Mouse (Mus musculus): Measurements from ENCODE around the gene P3h2. TPM values are rescaled to one million over a fixed set of nuclear protein-coding genes. Genes with fewer than 3 reads are reported as not detected.
A peak's percentile ranks its signal among the peaks of the same experiment; 100 is the strongest.

P3h2 gene
- polyA plus RNA-seq, 1 experiment from 2014 or later, result 6.7 TPM

GRCm38 (mm10) chr16:26065060-26065459 is 40.5 kb downstream of the P3h2 start:
- WGBS, result 48% methylated on average over 6 of the region's 6 CpGs
- no peaks in the 10 kb centered on the region for H3K27me3 ChIP-seq
- no peak for ATAC-seq (ENCODE audit: insufficient number of reproducible peaks, low FRiP score, low TSS enrichment, low read depth)
- H3K9ac ChIP-seq, result no peak overlapping the region
- no peak overlapping the region for H3K4me2 ChIP-seq (replicated peaks)
- H3K4me1 ChIP-seq, result no peaks in the 10 kb centered on the region
- no peaks in the 10 kb centered on the region for H3K9me3 ChIP-seq (replicated peaks)
- no peak overlapping the region for H3K27ac ChIP-seq (replicated peaks)
- H3K4me3 ChIP-seq (replicated peaks), result no peak overlapping the region
- no peaks in the 10 kb centered on the region for H3K36me3 ChIP-seq

- no peak overlapping the region for H3K9ac ChIP-seq
- H3K4me1 ChIP-seq, result no peaks in the 10 kb centered on the region
- no peak overlapping the region for H3K27ac ChIP-seq (replicated peaks)
- no peak for ATAC-seq (ENCODE audit: insufficient number of reproducible peaks, low FRiP score, low TSS enrichment, low read depth)
- 78% methylated on average over 5 of the region's 5 CpGs for WGBS
- no peaks in the 10 kb centered on the region for H3K36me3 ChIP-seq
- H3K4me3 ChIP-seq (replicated peaks), result no peak overlapping the region
- no peak overlapping the region for H3K4me2 ChIP-seq (replicated peaks)
- H3K27me3 ChIP-seq, result no peaks in the 10 kb centered on the region
- H3K9me3 ChIP-seq (replicated peaks), result no peaks in the 10 kb centered on the region
These were observed 45.1 kb downstream of the P3h2 start for GRCm38 (mm10) chr16:26060239-26061085.

GRCm38 (mm10) chr16:26053631-26054030 is 52.0 kb downstream of the P3h2 start:
- H3K4me3 ChIP-seq (replicated peaks), result no peak overlapping the region
- whole genome bisulfite sequencing, result 44% methylated on average over 3 of the region's 3 CpGs
- H3K4me2 ChIP-seq (replicated peaks), result no peak overlapping the region
- H3K27ac ChIP-seq (replicated peaks), result 0 out of 2 replicates have a peak overlapping the region, but pooled peaks have one; percentile 52
- H3K9ac ChIP-seq, result no peak overlapping the region
- H3K9me3 ChIP-seq (replicated peaks), result no peaks in the 10 kb centered on the region
- no peaks in the 10 kb centered on the region for H3K36me3 ChIP-seq
- H3K4me1 ChIP-seq, result peaks cover 29% of the 10 kb centered on the region
- no peaks in the 10 kb centered on the region for H3K27me3 ChIP-seq
- ATAC-seq (ENCODE audit: insufficient number of reproducible peaks, low FRiP score, low TSS enrichment, low read depth), result no peak

GRCm38 (mm10) chr16:26049393-26050087 is 56.0 kb downstream of the P3h2 start:
- no peak overlapping the region for H3K4me3 ChIP-seq (replicated peaks)
- ATAC-seq (ENCODE audit: insufficient number of reproducible peaks, low FRiP score, low TSS enrichment, low read depth), result no peak
- H3K27ac ChIP-seq (replicated peaks), result peak overlapping the region; percentile 41; the same call in 1 of the 2 replicates
- H3K9ac ChIP-seq, result no peak overlapping the region
- 32% methylated on average over 5 of the region's 5 CpGs for WGBS
- H3K36me3 ChIP-seq, result no peaks in the 10 kb centered on the region
- H3K4me1 ChIP-seq, result peaks cover 29% of the 10 kb centered on the region
- no peaks in the 10 kb centered on the region for H3K9me3 ChIP-seq (replicated peaks)
- no peak overlapping the region for H3K4me2 ChIP-seq (replicated peaks)
- H3K27me3 ChIP-seq, result no peaks in the 10 kb centered on the region

- Histone ChIP-seq H3K4me2 (replicated peaks) (no peak overlapping the region), H3K27ac (replicated peaks) (no peak overlapping the region), H3K27me3 (no peaks in the 10 kb centered on the region), H3K9me3 (replicated peaks) (no peaks in the 10 kb centered on the region), H3K4me3 (replicated peaks) (no peak overlapping the region), H3K4me1 (peaks cover 22% of the 10 kb centered on the region), H3K36me3 (no peaks in the 10 kb centered on the region), H3K9ac (no peak overlapping the region)
- no peak for ATAC-seq (ENCODE audit: insufficient number of reproducible peaks, low FRiP score, low TSS enrichment, low read depth)
- WGBS, result 66% methylated on average over 3 of the region's 3 CpGs
These were observed 57.7 kb downstream of the P3h2 start for GRCm38 (mm10) chr16:26047870-26048269.

- H3K4me3 ChIP-seq (replicated peaks), result no peak overlapping the region
- no peak overlapping the region for H3K4me2 ChIP-seq (replicated peaks)
- ATAC-seq (ENCODE audit: insufficient number of reproducible peaks, low FRiP score, low TSS enrichment, low read depth), result no peak
- WGBS, result 73% methylated on average over 1 of the region's 1 CpGs
- no peaks in the 10 kb centered on the region for H3K9me3 ChIP-seq (replicated peaks)
- peaks cover 25% of the 10 kb centered on the region for H3K4me1 ChIP-seq
- H3K27ac ChIP-seq (replicated peaks), result no peak overlapping the region
- H3K27me3 ChIP-seq, result no peaks in the 10 kb centered on the region
- no peaks in the 10 kb centered on the region for H3K36me3 ChIP-seq
- no peak overlapping the region for H3K9ac ChIP-seq
These were observed 58.2 kb downstream of the P3h2 start for GRCm38 (mm10) chr16:26047396-26047795.

- H3K4me3 ChIP-seq (replicated peaks), result no peak overlapping the region
- no peak overlapping the region for H3K9ac ChIP-seq
- 21% methylated on average over 2 of the region's 2 CpGs for WGBS
- no peaks in the 10 kb centered on the region for H3K27me3 ChIP-seq
- H3K27ac ChIP-seq (replicated peaks), result peak overlapping the region; percentile 76
- no peaks in the 10 kb centered on the region for H3K36me3 ChIP-seq
- ATAC-seq (ENCODE audit: insufficient number of reproducible peaks, low FRiP score, low TSS enrichment, low read depth), result peak; percentile 72
- peak overlapping the region; percentile 27; the same call in 1 of the 2 replicates for H3K4me2 ChIP-seq (replicated peaks)
- no peaks in the 10 kb centered on the region for H3K9me3 ChIP-seq (replicated peaks)
- peaks cover 17% of the 10 kb centered on the region for H3K4me1 ChIP-seq
These were observed 63.7 kb downstream of the P3h2 start for GRCm38 (mm10) chr16:26041929-26042303.

- H3K36me3 ChIP-seq, result no peaks in the 10 kb centered on the region
- peak overlapping the region; percentile 76 for H3K27ac ChIP-seq (replicated peaks)
- no peak overlapping the region for H3K4me3 ChIP-seq (replicated peaks)
- peaks cover 20% of the 10 kb centered on the region for H3K4me1 ChIP-seq
- H3K9ac ChIP-seq, result no peak overlapping the region
- 18% methylated on average over 12 of the region's 12 CpGs for WGBS
- H3K27me3 ChIP-seq, result no peaks in the 10 kb centered on the region
- ATAC-seq (ENCODE audit: insufficient number of reproducible peaks, low FRiP score, low TSS enrichment, low read depth), result peak; percentile 93
- H3K9me3 ChIP-seq (replicated peaks), result no peaks in the 10 kb centered on the region
- peak overlapping the region; percentile 27; the same call in 1 of the 2 replicates for H3K4me2 ChIP-seq (replicated peaks)
These were observed 64.3 kb downstream of the P3h2 start for GRCm38 (mm10) chr16:26041021-26041928.

- 34% methylated on average over 3 of the region's 3 CpGs for WGBS
- H3K4me2 ChIP-seq (replicated peaks), result no peak overlapping the region
- peaks cover 27% of the 10 kb centered on the region for H3K4me1 ChIP-seq
- ATAC-seq (ENCODE audit: insufficient number of reproducible peaks, low FRiP score, low TSS enrichment, low read depth), result no peak
- H3K4me3 ChIP-seq (replicated peaks), result no peak overlapping the region
- no peaks in the 10 kb centered on the region for H3K36me3 ChIP-seq
- H3K27me3 ChIP-seq, result no peaks in the 10 kb centered on the region
- no peak overlapping the region for H3K9ac ChIP-seq
- H3K9me3 ChIP-seq (replicated peaks), result no peaks in the 10 kb centered on the region
- H3K27ac ChIP-seq (replicated peaks), result no peak overlapping the region
These were observed 66.3 kb downstream of the P3h2 start for GRCm38 (mm10) chr16:26039320-26039719.

- Histone ChIP-seq H3K9me3 (replicated peaks) (no peaks in the 10 kb centered on the region), H3K36me3 (no peaks in the 10 kb centered on the region), H3K27ac (replicated peaks) (peak overlapping the region; percentile 31; the same call in 1 of the 2 replicates), H3K27me3 (no peaks in the 10 kb centered on the region), H3K4me1 (peaks cover 10% of the 10 kb centered on the region; the same call in 1 of the 2 replicates), H3K4me2 (replicated peaks) (no peak overlapping the region), H3K9ac (no peak overlapping the region), H3K4me3 (replicated peaks) (no peak overlapping the region)
- 37% methylated on average over 3 of the region's 3 CpGs for WGBS
- no peak for ATAC-seq (ENCODE audit: insufficient number of reproducible peaks, low FRiP score, low TSS enrichment, low read depth)
These were observed 70.1 kb downstream of the P3h2 start for GRCm38 (mm10) chr16:26035525-26035924.

- no peak overlapping the region for H3K9ac ChIP-seq
- no peak for ATAC-seq (ENCODE audit: insufficient number of reproducible peaks, low FRiP score, low TSS enrichment, low read depth)
- H3K4me3 ChIP-seq (replicated peaks), result no peak overlapping the region
- H3K27ac ChIP-seq (replicated peaks), result 0 out of 2 replicates have a peak overlapping the region, but pooled peaks have one; percentile 22
- H3K4me1 ChIP-seq, result peaks cover 10% of the 10 kb centered on the region; the same call in 1 of the 2 replicates
- no peak overlapping the region for H3K4me2 ChIP-seq (replicated peaks)
- H3K9me3 ChIP-seq (replicated peaks), result no peaks in the 10 kb centered on the region
- H3K36me3 ChIP-seq, result no peaks in the 10 kb centered on the region
- no peaks in the 10 kb centered on the region for H3K27me3 ChIP-seq
- 41% methylated on average over 5 of the region's 5 CpGs for WGBS
These were observed 70.5 kb downstream of the P3h2 start for GRCm38 (mm10) chr16:26035079-26035478.
